Mouse (Mus musculus) CH12.LX (cell line): ENCODE measurements around the gene Hoxd1.

Source experiments
- CTCF ChIP-seq, 2 experiments: IDR thresholded peaks in 1 of 2; conservative IDR thresholded peaks in 1 of 2; 2 replicates each; pipeline ENCODE4 v1.5.1; 2011 to 2012; ENCODE audit warnings: low read depth in 2 of 2, low read length in 2 of 2, improper control_type of control experiment in 1 of 2, inconsistent platforms in 1 of 2, mild to moderate bottlenecking in 1 of 2, moderate library complexity in 1 of 2
- E2F4 ChIP-seq: IDR thresholded peaks from 2 replicates; pipeline ENCODE4 v1.6.1; 2011; ENCODE audit warnings: low read depth, low read length, improper control_type of control experiment; ENCODE audit not compliant: insufficient replicate concordance
- ELF1 ChIP-seq: IDR thresholded peaks from 2 replicates; pipeline ENCODE4 v1.6.1; 2014; ENCODE audit warnings: low read depth, mild to moderate bottlenecking, inconsistent platforms, low read length, improper control_type of control experiment
- EP300 ChIP-seq: IDR thresholded peaks from 2 replicates; pipeline ENCODE4 v1.6.1; 2011; ENCODE audit warnings: low read length, improper control_type of control experiment
- JUN ChIP-seq: IDR thresholded peaks from 2 replicates; pipeline ENCODE4 v1.6.1; 2011; ENCODE audit warnings: low read depth, mild to moderate bottlenecking, low read length, improper control_type of control experiment, moderate library complexity; ENCODE audit not compliant: insufficient read depth
- MAZ ChIP-seq: IDR thresholded peaks from 2 replicates; pipeline ENCODE4 v1.6.1; 2012; ENCODE audit warnings: low read depth, mild to moderate bottlenecking, inconsistent platforms, low read length, improper control_type of control experiment, moderate library complexity
- MEF2A ChIP-seq: IDR thresholded peaks from 2 replicates; pipeline ENCODE4 v1.6.1; 2014; ENCODE audit warnings: low read depth, mild to moderate bottlenecking, inconsistent platforms, low read length, improper control_type of control experiment, borderline replicate concordance
- MYC ChIP-seq: IDR thresholded peaks from 2 replicates; pipeline ENCODE4 v1.6.1; 2011; ENCODE audit warnings: low read depth, mild to moderate bottlenecking, improper control_type of control experiment, low read length
- POLR2A ChIP-seq: IDR thresholded peaks from 2 replicates; pipeline ENCODE4 v1.6.1; 2011; ENCODE audit warnings: low read depth, mild to moderate bottlenecking, improper control_type of control experiment, low read length
- RCOR1 ChIP-seq: conservative IDR thresholded peaks from 2 replicates; pipeline ENCODE4 v1.6.1; 2012; ENCODE audit warnings: low read depth, mild to moderate bottlenecking, inconsistent platforms, low read length, improper control_type of control experiment
- USF2 ChIP-seq: conservative IDR thresholded peaks from 2 replicates; pipeline ENCODE4 v1.6.1; 2011; ENCODE audit warnings: low read depth, low read length, improper control_type of control experiment

DNA sequence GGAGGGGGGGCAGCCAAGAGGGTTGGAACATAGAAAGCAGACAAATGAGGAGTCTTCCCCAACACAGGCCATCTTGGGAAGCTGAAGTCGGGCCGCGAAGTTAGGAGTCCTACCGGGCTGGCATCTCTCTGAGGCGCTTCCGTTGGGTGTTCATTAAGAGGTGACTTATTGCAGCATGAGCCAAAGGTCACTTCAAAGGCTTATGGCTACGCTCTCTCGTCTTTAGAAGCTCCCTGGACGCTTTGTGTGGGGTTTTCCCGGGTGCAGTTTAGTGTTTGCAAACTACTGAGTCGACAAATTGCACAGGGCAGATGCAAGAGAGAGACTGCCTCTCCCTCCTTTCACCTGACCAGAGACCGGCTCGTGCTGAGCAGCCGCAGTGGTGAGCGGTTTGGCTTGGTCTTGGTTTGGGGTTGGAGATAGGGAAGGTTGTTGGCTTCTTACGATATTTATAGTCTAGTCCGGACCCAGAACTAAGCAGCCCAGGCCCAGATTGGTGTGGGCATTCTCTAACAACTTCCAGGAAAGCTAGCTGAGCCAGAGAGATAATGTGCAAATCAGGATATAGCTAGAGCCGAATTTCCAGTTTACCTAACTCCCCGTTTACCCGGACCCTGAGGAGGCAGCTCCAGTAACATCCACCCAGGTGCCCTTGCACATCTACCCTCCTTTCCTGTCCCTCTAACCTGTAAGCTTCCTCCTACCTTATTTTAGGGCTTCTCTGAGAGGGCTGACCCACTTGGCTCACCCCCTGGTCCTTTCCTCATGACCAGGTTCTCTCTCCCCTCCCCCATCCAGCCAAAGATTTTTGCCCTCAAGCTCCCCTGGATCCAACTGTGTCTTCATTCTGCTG lies 23.9 kb upstream of the Hoxd1 start:
- TF ChIP-seq EP300: no peak
- TF ChIP-seq RCOR1: no peak
- no peak for TF ChIP-seq E2F4
- no peak; the same call in 1 of the 2 replicates for TF ChIP-seq POLR2A
- no peak for TF ChIP-seq ELF1
- TF ChIP-seq MAZ: no peak
- no peak for TF ChIP-seq MEF2A
- TF ChIP-seq CTCF (conservative IDR thresholded peaks at IDR 0.05 in 1 of 2, IDR thresholded peaks at IDR 0.05 in 1 of 2; ENCODE audit: low read depth in 2 of 2, low read length in 2 of 2): no peak
- no peak for TF ChIP-seq JUN
- 0 out of 2 replicates have a peak, but pooled peaks have one; percentile 19 for TF ChIP-seq MYC
- TF ChIP-seq USF2: no peak
